Mouse (Mus musculus): ENCODE results near the gene Cyb5d1. TPM values are rescaled to one million over a fixed set of nuclear protein-coding genes. Genes with fewer than 3 reads are reported as not detected.

The Cyb5d1 gene
- polyA plus RNA-seq, 2 experiments: 22.3 to 32.7 TPM

GRCm38 (mm10) chr11:69416509-69416908 is 21.1 kb upstream of the Cyb5d1 start:
- peaks cover 61% of the 10 kb centered on the region for H3K4me1 ChIP-seq (ENCODE audit: control insufficient read depth, insufficient read depth, low read length)
- no peak for TF ChIP-seq POLR2A (IDR thresholded peaks at IDR 0.05; ENCODE audit: borderline replicate concordance, extremely low read depth, insufficient read depth, insufficient read length)
- peak overlapping the region; percentile 37 for H3K9ac ChIP-seq (ENCODE audit: low read depth, low read length, severe bottlenecking)
- peaks cover 18% of the 10 kb centered on the region for H3K36me3 ChIP-seq (ENCODE audit: control insufficient read depth, insufficient read depth, low read length)
- H3K9me3 ChIP-seq (ENCODE audit: control insufficient read depth, low read length): no peaks in the 10 kb centered on the region
- peak overlapping the region; percentile 81 for H3K4me2 ChIP-seq (replicated peaks; ENCODE audit: low read depth, low read length, severe bottlenecking)
- H3K27me3 ChIP-seq (ENCODE audit: control insufficient read depth, insufficient read depth, low read length): peaks cover 11% of the 10 kb centered on the region; the same call in 1 of the 2 replicates
- H3K4me3 ChIP-seq (replicated peaks; ENCODE audit: low read length): peak overlapping the region; percentile 76
- H3K27ac ChIP-seq (replicated peaks; ENCODE audit: low read depth, low read length): peak overlapping the region; percentile 96
- WGBS: under 1% methylated on average over 4 of the region's 4 CpGs
- ATAC-seq (ENCODE audit: low FRiP score, low read depth) (no peak), DNase-seq (ENCODE audit: low spot score) (no peak)

- Histone ChIP-seq H3K9ac (ENCODE audit: low read depth, low read length, severe bottlenecking) (peak overlapping the region; percentile 94), H3K27me3 (ENCODE audit: control insufficient read depth, insufficient read depth, low read length) (peaks cover 4% of the 10 kb centered on the region; the same call in 1 of the 2 replicates), H3K4me1 (ENCODE audit: control insufficient read depth, insufficient read depth, low read length) (peaks cover 57% of the 10 kb centered on the region), H3K36me3 (ENCODE audit: control insufficient read depth, insufficient read depth, low read length) (peaks cover 18% of the 10 kb centered on the region), H3K4me3 (replicated peaks; ENCODE audit: low read length) (peak overlapping the region; percentile 76), H3K27ac (replicated peaks; ENCODE audit: low read depth, low read length) (peak overlapping the region; percentile 98), H3K9me3 (ENCODE audit: control insufficient read depth, low read length) (no peaks in the 10 kb centered on the region), H3K4me2 (replicated peaks; ENCODE audit: low read depth, low read length, severe bottlenecking) (peak overlapping the region; percentile 81)
- 0 out of 2 replicates have a peak, but pooled peaks have one; percentile 19 for TF ChIP-seq POLR2A (IDR thresholded peaks at IDR 0.05; ENCODE audit: borderline replicate concordance, extremely low read depth, insufficient read depth, insufficient read length)
- 0% methylated on average over 13 of the region's 25 CpGs for WGBS
- peak; percentile 11; the same call in 1 of the 2 replicates for ATAC-seq (ENCODE audit: low FRiP score, low read depth)
- DNase-seq (ENCODE audit: low spot score): peak; percentile 85
Measured at GRCm38 (mm10) chr11:69415668-69416451, 20.4 kb upstream of the Cyb5d1 start.

DNA sequence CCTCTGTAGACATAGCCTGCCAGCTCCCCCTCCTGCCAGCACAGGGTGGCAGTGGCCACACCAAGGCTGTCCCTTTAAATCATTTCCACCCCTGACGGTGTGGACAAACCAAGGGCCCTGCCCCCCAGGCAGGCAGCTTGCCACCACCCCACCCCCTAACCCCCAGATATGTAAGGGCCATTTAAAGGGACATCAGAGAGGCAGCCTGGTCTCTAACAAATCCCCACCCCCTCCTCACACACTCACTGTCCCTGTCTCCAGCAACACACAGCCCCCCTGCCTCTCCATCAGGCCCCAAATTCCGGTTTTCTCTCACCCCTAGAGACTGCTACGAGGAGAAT is 19.9 kb upstream of the Cyb5d1 start:
- DNase-seq (ENCODE audit: low spot score): peak; percentile 65
- H3K27ac ChIP-seq (replicated peaks; ENCODE audit: low read depth, low read length): peak overlapping the region; percentile 98
- H3K9ac ChIP-seq (ENCODE audit: low read depth, low read length, severe bottlenecking): peak overlapping the region; percentile 94
- no peaks in the 10 kb centered on the region for H3K9me3 ChIP-seq (ENCODE audit: control insufficient read depth, low read length)
- H3K36me3 ChIP-seq (ENCODE audit: control insufficient read depth, insufficient read depth, low read length): peaks cover 18% of the 10 kb centered on the region
- ATAC-seq (ENCODE audit: low FRiP score, low read depth): no peak
- H3K4me1 ChIP-seq (ENCODE audit: control insufficient read depth, insufficient read depth, low read length): peaks cover 53% of the 10 kb centered on the region
- H3K27me3 ChIP-seq (ENCODE audit: control insufficient read depth, insufficient read depth, low read length): no peaks in the 10 kb centered on the region
- H3K4me3 ChIP-seq (replicated peaks; ENCODE audit: low read length): peak overlapping the region; percentile 76
- H3K4me2 ChIP-seq (replicated peaks; ENCODE audit: low read depth, low read length, severe bottlenecking): peak overlapping the region; percentile 81
- TF ChIP-seq POLR2A (IDR thresholded peaks at IDR 0.05; ENCODE audit: borderline replicate concordance, extremely low read depth, insufficient read depth, insufficient read length): no peak
- WGBS: 2% methylated on average over 3 of the region's 3 CpGs

DNA sequence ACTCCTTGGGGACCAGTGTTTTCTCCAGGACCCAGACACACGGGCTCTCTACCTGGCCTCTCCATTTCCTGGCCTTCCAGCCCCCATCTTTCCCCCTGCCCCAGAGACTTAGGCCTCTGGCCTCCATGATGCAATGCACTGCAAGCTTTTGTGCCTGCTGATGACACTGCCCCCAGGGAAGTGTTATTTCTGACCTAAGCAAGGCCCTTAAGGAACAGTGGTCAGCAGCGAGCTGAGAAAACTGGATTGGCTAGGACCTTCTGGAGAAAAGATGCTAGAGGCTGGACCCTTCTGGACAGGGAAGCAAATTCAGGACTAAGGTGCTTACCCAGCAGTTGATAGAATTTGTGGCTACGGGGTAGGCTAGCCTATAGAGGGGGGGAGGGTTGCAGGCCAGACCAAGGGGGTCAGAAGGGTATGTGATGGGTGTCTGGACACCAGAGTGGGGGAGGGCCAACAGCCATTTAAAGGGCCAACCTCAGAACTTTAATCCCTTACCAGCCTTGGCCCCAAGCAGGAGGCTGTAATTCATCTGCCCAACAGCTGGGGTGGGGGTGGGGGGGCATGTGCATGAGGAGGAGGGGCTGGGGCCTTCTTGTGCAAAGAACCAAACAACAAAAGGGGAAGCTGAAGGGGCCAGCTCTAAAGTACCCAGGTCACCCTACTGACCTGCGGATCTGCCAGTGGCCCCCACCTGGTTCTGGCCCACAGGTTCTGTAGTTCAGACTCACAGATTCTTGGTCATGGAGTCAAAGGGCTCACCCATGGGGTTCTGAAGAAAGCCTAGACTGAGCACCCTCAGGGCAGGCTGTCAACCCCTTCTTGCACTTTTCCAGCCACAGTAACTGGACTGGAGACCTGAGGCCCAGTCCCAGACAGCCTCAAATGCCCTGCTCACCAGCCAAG is 19.2 kb upstream of the Cyb5d1 start:
- Histone ChIP-seq H3K27ac (replicated peaks; ENCODE audit: low read depth, low read length) (peak overlapping the region; percentile 98), H3K36me3 (ENCODE audit: control insufficient read depth, insufficient read depth, low read length) (peaks cover 18% of the 10 kb centered on the region), H3K4me3 (replicated peaks; ENCODE audit: low read length) (peak overlapping the region; percentile 76), H3K9ac (ENCODE audit: low read depth, low read length, severe bottlenecking) (peak overlapping the region; percentile 94), H3K4me1 (ENCODE audit: control insufficient read depth, insufficient read depth, low read length) (peaks cover 49% of the 10 kb centered on the region), H3K4me2 (replicated peaks; ENCODE audit: low read depth, low read length, severe bottlenecking) (peak overlapping the region; percentile 81), H3K27me3 (ENCODE audit: control insufficient read depth, insufficient read depth, low read length) (no peaks in the 10 kb centered on the region), H3K9me3 (ENCODE audit: control insufficient read depth, low read length) (no peaks in the 10 kb centered on the region)
- ATAC-seq (ENCODE audit: low FRiP score, low read depth): no peak
- DNase-seq (ENCODE audit: low spot score): no peak
- 10% methylated on average over 4 of the region's 4 CpGs for WGBS
- no peak for TF ChIP-seq POLR2A (IDR thresholded peaks at IDR 0.05; ENCODE audit: borderline replicate concordance, extremely low read depth, insufficient read depth, insufficient read length)
